Mouse (Mus musculus) lung, adult 10 weeks (tissue): ENCODE data around the gene Vmn2r99. TPM values are rescaled to one million over a fixed set of nuclear protein-coding genes. Genes with fewer than 3 reads are reported as not detected.

Experiments used
- polyA plus RNA-seq: library from polyadenylated mRNA; stranded (reverse); fragments of 350-450 nt; fragmentation: Illumina TruSeq; extraction: RNeasy Lipid Tissue Mini Kit (QIAGEN cat#74804); gene quantifications from one replicate; pipeline ENCODE4 v1.2.3, GENCODE M21; 2014; ENCODE audit warnings: low read depth, low replicate concordance; ENCODE audit not compliant: insufficient read depth

The Vmn2r99 gene
- not detected for polyA plus RNA-seq

GRCm38 (mm10) chr17:19361649-19362048 lies at the start of gene Vmn2r99:
Gene Vmn2r99 (plus strand): TSS chr17:19361949.

Other genes with a start within 250 kb of the Vmn2r99 start
- not detected for gene Vmn2r100, start 142.8 kb downstream of the Vmn2r99 start, polyA plus RNA-seq
- gene Vmn2r101, start 215.3 kb downstream of the Vmn2r99 start, polyA plus RNA-seq: not detected